Mouse (Mus musculus) small intestine, adult 2 months (tissue): ENCODE data around the gene Sptlc2. TPM values are rescaled to one million over a fixed set of nuclear protein-coding genes. Genes with fewer than 3 reads are reported as not detected.

Source experiments
- H3K27ac ChIP-seq: fragments of 200-500 bp; 2 replicates; pipeline ENCODE4 v1.5.1; 2012; ENCODE audit warnings: low read depth, low read length, control low read depth, inconsistent platforms; ENCODE audit not compliant: insufficient read depth
- H3K27me3 ChIP-seq: fragments of 200-500 bp; 2 replicates; pipeline ENCODE4 v1.6.1; 2012; ENCODE audit warnings: mild to moderate bottlenecking, moderate library complexity, low read length, inconsistent platforms; ENCODE audit not compliant: control insufficient read depth, insufficient read depth
- H3K36me3 ChIP-seq: fragments of 200-500 bp; 2 replicates; pipeline ENCODE4 v1.6.1; 2012; ENCODE audit warnings: mild to moderate bottlenecking, low read length, control low read depth, inconsistent platforms; ENCODE audit not compliant: control insufficient read depth, insufficient read depth
- H3K4me1 ChIP-seq: fragments of 200-500 bp; 2 replicates; pipeline ENCODE4 v1.6.1; 2012; ENCODE audit warnings: low read length, inconsistent platforms, mixed read lengths; ENCODE audit not compliant: control insufficient read depth, insufficient read depth, insufficient read length
- H3K4me3 ChIP-seq: fragments of 200-500 bp; 2 replicates; pipeline ENCODE4 v1.5.1; 2012; ENCODE audit warnings: low read depth, mild to moderate bottlenecking, control low read depth, inconsistent platforms, low read length, moderate library complexity
- CTCF ChIP-seq: fragments of 200-500 bp; IDR thresholded peaks from 2 replicates; pipeline ENCODE4 v1.5.1; 2012; ENCODE audit warnings: low read depth, mild to moderate bottlenecking, control low read depth, inconsistent platforms, low read length, moderate library complexity, mixed read lengths; ENCODE audit not compliant: insufficient replicate concordance, insufficient read length; ENCODE audit errors: extremely low read depth
- POLR2A ChIP-seq: fragments of 200-500 bp; IDR thresholded peaks from 2 replicates; pipeline ENCODE4 v1.6.1; 2012; ENCODE audit warnings: low read depth, mild to moderate bottlenecking, control low read depth, inconsistent platforms, low read length, moderate library complexity
- WGBS: fragments of 180-500 bp; shearing (Covaris S2); methylation state at CpG from one replicate; pipeline ENCODE4 v1.1.7; 2018; 5-methylcytosine and 5-hydroxymethylcytosine counted together
- polyA plus RNA-seq: library from polyadenylated mRNA; depleted of rRNA; stranded (reverse); fragments of >200 nt; gene quantifications from 2 replicates; pipeline ENCODE4 v1.2.3, GENCODE M21; 2012

Gene Sptlc2
- polyA plus RNA-seq, 1 experiment = 13.5 TPM

DNA sequence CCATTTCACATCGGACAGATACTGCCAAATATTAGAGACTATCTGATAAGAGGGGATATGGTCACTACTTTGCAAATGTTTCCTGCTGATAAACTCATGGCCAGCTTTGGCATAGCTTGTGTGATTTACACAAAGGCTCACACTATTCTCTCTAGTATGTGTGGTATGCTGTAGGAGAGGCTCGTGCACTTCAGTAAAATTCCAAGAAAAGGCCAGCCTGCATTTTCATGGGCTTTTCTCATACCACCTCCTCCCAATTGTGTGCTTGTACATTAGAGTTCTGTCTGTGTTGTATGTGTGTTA, 6.8 kb downstream of the Sptlc2 start:
- peaks cover 9% of the 10 kb centered on the region; the same call in 1 of the 2 replicates for H3K4me1 ChIP-seq
- H3K27me3 ChIP-seq = no peaks in the 10 kb centered on the region
- no peak overlapping the region for H3K4me3 ChIP-seq
- peaks cover 5% of the 10 kb centered on the region for H3K36me3 ChIP-seq
- TF ChIP-seq POLR2A (no peak), CTCF (no peak)
- 45% methylated on average over 2 of the region's 2 CpGs for WGBS
- H3K27ac ChIP-seq = no peak overlapping the region

DNA sequence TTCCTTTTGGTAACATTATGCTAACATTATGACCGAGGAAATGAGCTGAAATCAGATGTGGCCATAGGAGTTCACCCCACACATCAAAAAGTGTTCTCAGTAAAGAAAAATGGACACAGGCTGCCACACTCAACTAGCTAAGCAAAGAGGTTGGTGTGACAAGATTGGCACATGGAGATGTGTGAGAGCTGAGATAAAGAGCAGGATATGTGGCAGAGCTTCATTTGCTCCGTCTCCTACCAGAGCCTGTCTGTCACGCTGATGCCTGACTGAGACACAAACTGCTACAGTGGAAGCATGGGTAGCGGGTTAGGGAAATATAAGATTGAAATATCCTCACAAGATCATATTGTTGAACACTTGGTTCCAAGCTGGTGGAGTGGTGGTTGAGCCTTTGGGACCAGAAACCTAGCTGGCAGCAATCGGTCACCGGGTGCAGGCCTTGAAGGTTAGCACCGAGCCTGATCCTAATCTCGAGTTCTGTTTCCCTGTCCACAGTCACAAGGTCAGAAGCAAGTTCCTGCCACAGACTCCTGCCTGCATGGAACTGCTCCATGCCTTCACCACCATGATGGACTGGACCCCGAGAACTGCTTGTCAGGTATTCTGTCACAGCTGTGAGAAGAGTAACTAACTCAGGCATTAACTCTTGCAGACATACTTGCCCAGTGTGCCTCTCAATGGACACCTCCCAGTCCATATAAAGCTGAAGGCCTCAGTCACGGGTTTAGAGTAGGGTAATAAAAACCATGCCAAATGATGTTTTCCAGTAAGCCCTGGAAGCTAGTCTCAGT, 7.4 kb downstream of the Sptlc2 start:
- TF ChIP-seq CTCF = no peak
- TF ChIP-seq POLR2A = no peak
- peaks cover 9% of the 10 kb centered on the region; the same call in 1 of the 2 replicates for H3K4me1 ChIP-seq
- H3K27me3 ChIP-seq = no peaks in the 10 kb centered on the region
- WGBS = 70% methylated on average over 10 of the region's 10 CpGs
- H3K4me3 ChIP-seq = no peak overlapping the region
- H3K27ac ChIP-seq = no peak overlapping the region
- peaks cover 5% of the 10 kb centered on the region for H3K36me3 ChIP-seq

DNA sequence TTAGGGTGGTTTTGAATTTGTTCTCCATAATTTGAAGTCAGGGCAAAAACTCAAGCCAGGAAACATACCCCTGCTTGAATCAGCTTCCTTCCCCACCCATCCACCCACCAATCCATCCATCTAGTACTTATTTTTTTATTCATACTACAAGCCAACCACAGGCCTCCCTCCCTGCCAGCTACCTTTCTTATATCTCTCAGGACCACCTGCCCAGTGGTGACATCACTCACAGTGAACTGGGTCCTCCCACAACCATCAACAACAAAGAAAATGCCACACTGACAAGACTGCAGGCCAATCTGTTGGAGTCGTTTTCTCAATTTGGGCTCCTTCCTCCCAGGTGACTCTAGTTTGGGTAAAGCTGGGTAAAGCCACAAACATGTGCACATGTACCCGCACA, 8.7 kb downstream of the Sptlc2 start:
- peaks cover 2% of the 10 kb centered on the region for H3K36me3 ChIP-seq
- no peak overlapping the region for H3K27ac ChIP-seq
- peaks cover 9% of the 10 kb centered on the region; the same call in 1 of the 2 replicates for H3K4me1 ChIP-seq
- WGBS = 77% methylated on average over 2 of the region's 2 CpGs
- no peaks in the 10 kb centered on the region for H3K27me3 ChIP-seq
- no peak overlapping the region for H3K4me3 ChIP-seq
- no peak for TF ChIP-seq CTCF
- TF ChIP-seq POLR2A = no peak

DNA sequence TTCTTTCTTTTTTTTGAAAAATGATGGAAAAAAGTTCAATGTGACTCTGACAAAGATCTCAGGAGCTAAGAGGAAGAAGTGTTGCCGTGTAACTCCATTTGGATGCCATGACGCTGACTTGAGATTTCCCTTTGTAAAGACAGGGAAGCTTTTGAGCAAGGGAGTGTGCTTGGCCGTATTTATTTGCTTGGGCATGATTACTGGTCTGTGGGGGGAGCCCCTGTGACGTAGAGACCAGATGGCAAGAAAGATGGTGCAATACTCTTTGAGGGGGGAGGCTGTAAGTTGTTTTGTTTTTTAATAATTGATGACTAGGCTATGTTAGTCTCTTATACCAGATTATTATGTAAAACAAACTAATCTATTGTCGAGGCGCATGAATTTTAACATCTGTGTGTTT, 14.0 kb downstream of the Sptlc2 start:
- Histone ChIP-seq H3K27ac (no peak overlapping the region), H3K4me3 (no peak overlapping the region), H3K27me3 (no peaks in the 10 kb centered on the region), H3K36me3 (no peaks in the 10 kb centered on the region), H3K4me1 (peaks cover 6% of the 10 kb centered on the region; the same call in 1 of the 2 replicates)
- no peak for TF ChIP-seq POLR2A
- TF ChIP-seq CTCF = no peak
- WGBS = 82% methylated on average over 6 of the region's 6 CpGs

DNA sequence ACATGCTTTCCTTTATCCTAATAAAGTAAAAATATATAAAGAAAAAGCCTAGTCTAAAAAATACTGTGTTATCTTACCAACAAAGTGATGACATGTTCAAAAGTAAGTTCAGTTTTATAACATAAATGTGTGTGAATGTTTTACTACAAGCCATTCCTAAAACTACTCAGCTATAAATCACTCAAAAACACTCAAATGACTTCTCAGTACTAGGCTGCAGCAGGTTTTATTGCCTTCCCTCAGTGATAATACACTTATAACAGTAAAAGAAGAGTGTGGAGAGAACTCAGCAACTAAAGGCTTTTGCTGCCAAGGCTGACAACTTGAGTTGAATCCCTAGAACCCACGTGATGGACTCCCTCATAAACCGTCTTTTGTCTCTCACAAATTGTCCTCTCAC, 18.8 kb downstream of the Sptlc2 start:
- Histone ChIP-seq H3K27me3 (no peaks in the 10 kb centered on the region), H3K4me3 (no peak overlapping the region), H3K36me3 (peaks cover 25% of the 10 kb centered on the region), H3K27ac (no peak overlapping the region), H3K4me1 (peaks cover 11% of the 10 kb centered on the region; the same call in 1 of the 2 replicates)
- TF ChIP-seq POLR2A = no peak
- TF ChIP-seq CTCF = no peak
- WGBS = 28% methylated on average over 2 of the region's 2 CpGs

DNA sequence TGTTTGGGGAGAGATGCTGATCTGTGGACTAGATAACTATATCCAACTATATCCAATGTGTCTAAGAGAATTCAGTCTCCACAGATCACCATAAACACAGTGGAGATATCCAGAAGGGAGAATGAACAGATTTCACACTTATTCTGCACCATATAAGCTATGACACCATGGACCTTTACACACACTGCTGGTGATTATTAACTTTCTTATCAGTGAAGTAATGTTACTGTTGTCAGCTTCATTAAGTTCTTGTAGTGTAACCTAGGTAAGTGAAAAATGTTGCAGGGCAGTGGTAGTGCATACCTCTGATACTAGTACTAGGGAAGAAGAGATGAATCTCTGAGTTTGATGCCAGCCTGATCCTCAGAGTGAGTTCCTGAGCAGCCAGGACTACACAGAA, 20.1 kb downstream of the Sptlc2 start:
- TF ChIP-seq CTCF = no peak
- TF ChIP-seq POLR2A = no peak

DNA sequence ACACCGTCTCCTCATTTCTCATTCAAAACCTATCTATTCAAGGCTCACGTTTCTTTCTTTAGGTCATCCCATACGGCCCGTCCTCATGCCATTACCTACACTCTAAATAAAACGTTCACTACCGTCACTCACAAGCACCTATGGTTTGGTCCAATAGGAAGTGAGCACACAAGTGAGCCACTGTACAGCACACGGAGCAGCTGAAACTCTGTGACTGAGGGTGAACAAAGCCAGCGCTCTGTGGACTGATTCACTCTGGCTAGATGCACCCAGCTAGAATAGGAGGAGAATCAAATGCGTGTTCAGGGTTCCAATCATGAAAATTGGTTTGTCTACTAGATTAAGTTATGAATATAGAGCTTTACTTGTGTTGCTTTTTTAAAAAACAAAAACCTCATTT, 22.5 kb downstream of the Sptlc2 start:
- Histone ChIP-seq H3K27ac (no peak overlapping the region), H3K4me1 (peaks cover 9% of the 10 kb centered on the region; the same call in 1 of the 2 replicates), H3K36me3 (peaks cover 28% of the 10 kb centered on the region), H3K4me3 (no peak overlapping the region), H3K27me3 (no peaks in the 10 kb centered on the region)
- TF ChIP-seq CTCF = no peak
- TF ChIP-seq POLR2A = no peak
- WGBS = 91% methylated on average over 9 of the region's 9 CpGs

More for the DNA sequence above, 20.1 kb downstream of the Sptlc2 start:
- no peak overlapping the region for H3K4me3 ChIP-seq
- H3K27me3 ChIP-seq = no peaks in the 10 kb centered on the region
- H3K27ac ChIP-seq = no peak overlapping the region
- peaks cover 25% of the 10 kb centered on the region for H3K36me3 ChIP-seq
- peaks cover 11% of the 10 kb centered on the region; the same call in 1 of the 2 replicates for H3K4me1 ChIP-seq
